Mouse (Mus musculus): ENCODE data around the gene Scrn3.
A peak's percentile ranks its signal among the peaks of the same experiment; 100 is the strongest.

The Scrn3 gene

DNA sequence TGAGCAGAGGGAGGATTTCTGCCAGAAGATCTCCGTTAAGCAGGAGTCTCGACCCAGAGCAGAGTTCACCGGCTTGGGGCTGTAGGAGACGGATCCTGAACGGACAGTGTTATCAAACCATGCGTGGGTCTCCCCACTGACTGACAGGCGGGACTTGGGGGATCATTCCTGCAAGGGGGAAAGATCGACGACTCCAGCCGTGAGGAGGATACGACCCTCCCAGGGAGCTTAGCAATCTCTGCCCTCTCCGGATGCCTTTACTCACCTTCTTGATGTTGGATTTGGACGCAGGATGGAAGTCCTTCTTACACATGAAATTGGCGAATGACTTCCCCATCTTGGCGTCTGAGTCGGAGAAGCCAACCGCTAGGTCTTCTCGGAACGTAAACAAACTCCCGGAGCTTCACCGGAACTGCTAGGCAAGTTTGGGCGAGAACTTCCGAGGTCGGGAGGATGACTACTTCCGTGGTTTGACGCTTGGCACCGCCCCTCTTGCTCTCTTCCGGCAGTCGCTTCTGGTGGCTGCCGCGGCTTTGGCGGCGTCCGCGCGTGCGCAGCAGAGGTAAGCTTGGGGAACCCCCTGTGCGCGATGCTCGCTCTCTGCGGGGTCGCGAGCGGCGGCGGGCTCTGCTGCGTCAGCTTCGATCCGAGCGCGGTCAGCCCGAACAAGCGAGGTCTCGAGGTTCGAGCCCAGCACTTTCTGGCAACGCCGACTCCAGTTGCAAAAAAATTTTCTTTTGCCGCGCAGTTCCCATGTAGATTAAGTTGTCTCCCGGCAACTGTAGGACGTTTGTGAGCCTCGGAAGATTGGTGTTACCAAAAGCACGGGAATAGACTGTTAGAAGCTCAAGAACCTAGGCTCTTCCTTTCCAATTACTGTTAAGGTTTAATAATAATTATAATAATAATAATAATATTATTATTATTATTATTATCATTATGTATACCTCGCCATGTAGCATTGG is at the start of gene Scrn3, which contains the start of gene Cir1:
TSS of gene Scrn3 (plus strand) at position 450 of the 965 bp plus-strand sequence.
TSS of gene Cir1 (minus strand) at position 550 of the 965 bp plus-strand sequence.
- peak; percentile 91 for DNase-seq (ENCODE audit: low read depth)

DNA sequence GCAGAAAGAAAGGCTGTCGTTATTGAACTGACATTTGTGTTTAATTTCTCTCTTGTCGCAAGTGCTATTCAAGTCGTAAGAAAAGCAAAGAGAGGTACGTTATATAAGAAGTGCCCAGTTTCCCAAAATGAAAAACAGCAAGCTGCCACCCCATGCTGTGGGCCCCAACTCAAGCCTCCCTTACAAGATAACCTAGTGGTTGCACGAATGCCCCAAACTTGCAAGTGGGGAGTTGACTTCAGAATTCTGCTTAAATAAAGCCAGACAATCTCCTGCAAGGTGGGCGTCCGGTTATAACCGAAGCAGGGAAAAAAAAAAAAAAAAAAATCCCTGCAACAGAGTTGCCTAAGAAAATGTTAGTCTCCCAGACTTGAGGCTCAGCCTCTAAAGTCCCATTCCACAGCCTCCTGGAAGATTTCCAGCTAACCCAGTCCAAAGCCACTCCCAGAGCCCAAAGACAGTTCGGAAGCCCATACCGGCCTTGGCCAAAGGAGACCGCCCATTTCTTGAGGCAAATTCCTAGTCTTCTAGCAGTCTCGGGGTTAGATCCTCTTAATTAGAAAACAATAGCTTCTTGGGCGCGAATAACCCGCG is 49.1 kb upstream of the Scrn3 start:
- DNase-seq (ENCODE audit: low read depth), result no peak

DNA sequence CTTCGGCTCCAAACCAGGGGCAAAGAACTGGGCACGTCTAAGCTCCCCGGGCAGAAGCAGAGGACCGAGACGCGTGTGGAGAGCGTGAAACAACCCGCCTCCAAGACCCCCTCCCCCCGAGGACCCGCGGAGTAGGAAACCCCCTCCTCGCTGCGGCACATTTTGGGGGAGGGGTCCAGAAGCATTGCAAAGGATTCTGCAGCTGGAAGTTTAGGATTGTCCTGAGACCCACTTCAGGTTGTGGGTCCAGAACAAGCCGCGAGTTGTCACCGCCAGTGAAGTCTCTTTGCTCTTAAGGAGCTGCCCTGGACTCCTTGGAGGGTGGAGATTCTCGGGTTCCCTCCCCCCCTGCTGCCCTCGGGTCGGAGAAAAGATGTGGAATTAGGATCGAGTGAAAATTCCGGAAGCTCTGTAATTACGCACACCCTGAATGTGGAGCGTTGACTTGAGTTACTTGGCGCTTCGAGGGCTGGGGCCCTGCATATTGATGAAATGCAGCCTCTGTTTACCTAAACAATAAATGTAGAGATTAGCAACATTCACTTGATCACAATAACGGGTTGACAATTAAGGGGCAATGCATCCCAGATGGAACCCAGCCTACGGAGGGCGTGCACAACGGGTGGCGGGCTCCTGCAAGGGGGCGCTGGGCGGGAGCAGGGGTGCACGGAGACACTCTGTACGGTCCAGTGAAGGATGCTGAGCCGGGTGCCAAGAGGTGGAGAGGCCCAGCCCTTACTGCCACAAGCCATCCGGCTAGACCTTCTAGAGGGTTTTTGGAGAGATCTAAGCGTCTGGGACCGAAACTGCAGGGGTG is 48.4 kb upstream of the Scrn3 start:
- no peak for DNase-seq (ENCODE audit: low read depth)

GRCm38 (mm10) chr2:73264611-73265195 is 47.7 kb upstream of the Scrn3 start:
- no peak for DNase-seq (ENCODE audit: low read depth)

- DNase-seq (ENCODE audit: low read depth), result no peak
These were observed 46.4 kb upstream of the Scrn3 start for GRCm38 (mm10) chr2:73266011-73266410.

DNA sequence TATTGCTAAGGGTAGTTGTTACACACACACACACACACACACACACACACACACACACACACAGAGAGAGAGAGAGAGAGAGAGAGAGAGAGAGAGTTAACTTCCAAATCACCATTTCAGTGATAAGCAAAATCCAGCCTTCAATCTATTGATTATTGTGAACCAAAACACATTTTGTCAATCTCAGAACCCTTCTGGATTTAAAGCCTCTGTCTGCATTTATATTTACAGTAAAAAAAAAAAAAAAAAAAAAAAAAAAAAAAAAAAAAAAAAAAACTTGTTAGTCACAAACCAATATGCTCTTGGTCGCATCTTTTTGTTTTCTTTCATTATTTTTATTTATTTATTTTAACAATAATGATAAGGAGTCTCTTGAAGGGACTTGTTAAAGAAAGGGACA is 45.8 kb upstream of the Scrn3 start:
- no peak for DNase-seq (ENCODE audit: low read depth)

- no peak for DNase-seq (ENCODE audit: low read depth)
These were observed 45.2 kb upstream of the Scrn3 start for GRCm38 (mm10) chr2:73267231-73267630.

DNA sequence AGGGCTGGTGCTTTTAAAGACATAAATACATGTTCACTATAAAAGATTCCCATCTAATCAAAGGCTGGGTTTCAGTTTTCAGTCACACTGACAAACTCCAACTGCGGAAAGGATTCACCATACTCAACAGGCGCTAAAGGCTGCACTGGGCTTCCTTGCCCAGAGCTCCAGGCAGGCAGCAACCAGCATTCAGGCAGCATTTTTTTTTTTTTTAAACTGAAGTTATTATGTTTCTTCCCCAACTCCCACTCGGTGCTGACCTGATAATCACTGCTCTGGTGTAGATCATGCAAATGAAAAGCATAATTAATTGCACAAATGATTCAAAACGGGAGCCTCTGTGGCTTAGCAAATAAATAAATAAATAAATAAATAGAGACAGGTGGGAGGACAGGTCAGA is 44.6 kb upstream of the Scrn3 start:
- DNase-seq (ENCODE audit: low read depth), result no peak

- no peak for DNase-seq (ENCODE audit: low read depth)
These were observed 44.1 kb upstream of the Scrn3 start for GRCm38 (mm10) chr2:73268281-73268680.

DNA sequence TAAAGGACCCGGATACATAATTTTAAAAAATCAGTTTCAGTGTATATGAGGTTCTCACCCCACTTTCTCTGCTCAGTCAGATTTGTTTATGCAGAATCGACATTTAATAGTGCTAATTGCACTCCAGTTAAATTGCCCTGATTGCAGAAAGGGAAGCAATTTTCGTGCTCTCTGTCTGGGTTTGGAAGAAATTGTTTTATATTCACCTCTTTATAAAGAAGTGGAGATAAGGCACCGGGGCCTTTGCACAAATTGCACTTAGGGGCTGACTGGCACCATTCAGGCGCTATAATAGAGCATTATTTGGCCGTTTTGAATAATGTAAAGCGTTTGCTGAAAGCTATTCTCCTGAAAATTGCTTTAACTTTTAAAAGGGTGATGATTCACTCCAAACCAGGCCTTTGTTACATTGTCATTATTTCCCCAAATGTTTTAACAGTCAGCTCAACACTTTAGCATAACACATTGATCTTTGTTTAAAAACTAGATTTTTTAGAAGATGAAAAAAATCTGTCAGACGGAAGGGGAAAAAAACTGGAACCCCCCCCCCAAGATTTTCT is 43.5 kb upstream of the Scrn3 start:
- DNase-seq (ENCODE audit: low read depth), result no peak

GRCm38 (mm10) chr2:73269666-73270065 is 42.7 kb upstream of the Scrn3 start:
- DNase-seq (ENCODE audit: low read depth), result no peak

DNA sequence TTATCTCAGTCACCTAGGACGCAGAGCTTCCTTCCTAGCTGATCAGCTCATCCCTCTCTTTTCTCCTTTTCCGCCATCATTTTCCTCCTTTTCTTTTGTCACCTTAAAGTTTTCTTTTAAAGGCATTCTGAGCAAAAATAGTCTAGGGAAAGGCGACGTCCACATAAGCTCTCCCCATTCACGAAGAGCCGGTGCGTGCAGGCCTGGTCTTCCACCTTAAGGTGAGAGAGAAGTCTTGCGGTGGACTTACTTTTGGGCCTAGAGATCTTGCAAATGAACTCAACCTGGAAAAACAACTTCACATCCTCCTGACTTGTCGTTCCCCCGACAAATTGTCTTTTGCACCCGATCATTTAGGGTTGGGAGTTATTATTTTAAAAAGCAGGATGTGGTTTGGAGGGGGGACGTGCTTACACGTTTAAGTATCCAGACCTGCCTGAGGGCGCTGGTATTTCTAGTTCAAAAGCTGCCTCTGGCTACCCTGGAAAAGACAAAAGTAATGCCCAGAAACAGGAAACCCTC is 42.3 kb upstream of the Scrn3 start:
- no peak for DNase-seq (ENCODE audit: low read depth)

GRCm38 (mm10) chr2:73270593-73271458 is 41.6 kb upstream of the Scrn3 start:
- DNase-seq (ENCODE audit: low read depth), result no peak

GRCm38 (mm10) chr2:73271459-73272161 is 40.8 kb upstream of the Scrn3 start, which contains the start of gene Sp9:
Sp9 (plus strand) TSS chr2:73271925.
- DNase-seq (ENCODE audit: low read depth), result no peak

DNA sequence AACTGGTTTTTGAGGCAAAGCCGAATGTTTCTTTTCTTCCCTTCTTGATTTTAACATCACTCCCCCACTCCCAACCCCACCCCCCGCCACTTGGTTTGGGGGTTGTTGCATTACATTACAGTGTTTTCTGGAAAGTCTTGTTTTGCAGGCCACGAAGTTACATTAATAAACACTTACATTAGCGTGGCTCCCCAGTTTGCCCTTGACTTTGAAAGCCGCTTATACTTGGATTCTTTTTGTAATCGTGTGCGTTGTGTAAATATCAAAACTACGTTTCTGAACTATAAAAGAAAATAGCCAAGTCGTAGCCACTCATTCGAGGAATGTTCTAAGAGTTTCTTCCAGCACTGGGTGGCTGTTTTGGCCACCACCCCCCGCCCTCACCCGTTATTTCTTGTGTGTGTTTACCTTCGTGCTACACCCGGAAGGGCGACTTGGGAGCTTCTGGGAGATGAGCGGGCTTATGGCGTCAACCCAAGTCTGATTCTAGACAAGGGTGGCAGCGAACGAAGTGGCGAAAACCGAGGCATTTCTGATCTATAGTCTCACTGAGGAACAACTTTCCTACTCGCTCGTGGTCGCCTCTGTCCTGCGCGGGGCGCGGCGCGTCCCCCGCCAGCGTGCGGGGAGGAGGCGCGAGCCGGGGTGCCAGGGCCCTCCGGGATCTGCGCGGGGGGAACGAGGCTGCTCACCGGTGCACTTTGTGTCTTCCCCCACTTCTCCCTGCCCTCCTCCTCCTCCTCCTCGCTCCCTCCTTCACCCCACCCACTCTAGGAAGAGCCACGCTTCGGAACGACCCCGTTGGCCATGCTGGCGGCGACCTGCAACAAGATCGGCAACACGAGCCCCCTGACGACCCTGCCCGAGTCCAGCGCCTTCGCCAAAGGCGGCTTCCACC is 39.8 kb upstream of the Scrn3 start:
- DNase-seq (ENCODE audit: low read depth), result no peak

- no peak for DNase-seq (ENCODE audit: low read depth)
These were observed 38.9 kb upstream of the Scrn3 start for GRCm38 (mm10) chr2:73273249-73274118.

DNA sequence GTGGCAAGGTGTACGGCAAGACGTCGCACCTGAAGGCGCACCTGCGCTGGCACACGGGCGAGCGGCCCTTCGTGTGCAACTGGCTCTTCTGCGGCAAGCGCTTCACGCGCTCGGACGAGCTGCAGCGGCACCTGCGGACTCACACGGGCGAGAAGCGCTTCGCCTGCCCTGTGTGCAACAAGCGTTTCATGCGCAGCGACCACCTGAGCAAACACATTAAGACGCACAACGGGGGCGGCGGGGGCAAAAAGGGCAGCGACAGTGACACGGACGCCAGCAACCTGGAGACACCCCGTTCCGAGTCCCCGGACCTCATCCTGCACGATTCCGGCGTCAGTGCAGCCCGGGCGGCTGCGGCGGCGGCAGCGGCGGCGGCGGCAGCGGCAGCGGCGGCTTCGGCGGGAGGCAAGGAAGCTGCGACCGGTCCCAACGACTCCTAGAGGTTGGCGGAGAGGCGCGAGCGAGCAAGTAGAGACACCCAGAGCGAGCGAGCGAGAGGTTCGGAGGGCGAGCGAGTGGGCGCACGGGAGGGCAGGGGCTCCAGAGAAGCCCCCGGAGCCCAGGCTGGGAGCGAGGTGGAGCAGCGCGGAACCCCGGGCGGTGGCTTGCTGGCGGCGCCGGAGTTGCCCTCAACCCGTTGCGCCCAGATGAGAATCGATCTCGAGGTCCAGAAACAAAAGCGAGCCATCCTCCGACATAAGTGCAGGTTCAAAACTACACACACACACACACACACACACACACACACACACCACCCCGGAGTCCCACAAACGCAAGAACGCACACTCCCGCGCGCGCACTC is 38.1 kb upstream of the Scrn3 start:
- no peak for DNase-seq (ENCODE audit: low read depth)

All from fibroblast of lung, adult 2 months (primary cell).